Mouse (Mus musculus) testis, adult 2 months (tissue): Measurements from ENCODE around the gene Cdh23.

Source experiments
- CTCF ChIP-seq: fragments of 200-500 bp; IDR thresholded peaks from 2 replicates; pipeline ENCODE4 v1.5.1; 2012; ENCODE audit warnings: low read depth, mild to moderate bottlenecking, inconsistent platforms, low read length, moderate library complexity; ENCODE audit not compliant: control insufficient read depth, insufficient read depth, insufficient replicate concordance
- POLR2A ChIP-seq: fragments of 200-500 bp; IDR thresholded peaks from 2 replicates; pipeline ENCODE4 v1.6.1; 2012; ENCODE audit warnings: low read depth, mild to moderate bottlenecking, inconsistent platforms, low read length, moderate library complexity; ENCODE audit not compliant: control insufficient read depth

DNA sequence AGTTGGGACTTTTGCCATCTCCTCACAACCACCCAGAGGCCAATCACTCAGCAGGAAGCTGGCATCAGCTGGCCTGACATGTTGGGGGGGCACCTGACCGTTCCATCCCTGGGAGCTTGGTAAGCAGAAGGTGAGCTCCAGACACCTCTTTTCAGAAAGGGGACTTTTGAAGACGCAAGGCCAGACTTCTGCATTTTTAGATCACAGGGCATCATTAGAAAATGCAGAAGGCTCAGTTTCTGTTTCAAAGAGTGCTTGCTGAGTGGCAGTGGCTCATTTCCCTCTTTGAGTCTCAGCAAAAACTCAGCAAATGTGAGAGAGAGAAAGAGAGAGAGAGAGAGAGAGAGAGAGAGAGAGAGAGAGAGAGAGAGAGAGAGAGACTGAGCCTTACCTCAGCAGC, 8.8 kb upstream of the Cdh23 start:
- TF ChIP-seq CTCF: no peak
- no peak for TF ChIP-seq POLR2A
